Mouse (Mus musculus) B cell, adult 67 days (primary cell): Measurements from ENCODE around the gene Gmfg. TPM values are rescaled to one million over a fixed set of nuclear protein-coding genes. Genes with fewer than 3 reads are reported as not detected.

Source experiments
- total RNA-seq, 2 experiments: library from RNA; stranded (reverse); gene quantifications; 4 replicates each; pipeline ENCODE4 v1.2.4; 2023

Gmfg gene
- total RNA-seq = 100 to 1,000 TPM; 259 to 266 TPM

DNA sequence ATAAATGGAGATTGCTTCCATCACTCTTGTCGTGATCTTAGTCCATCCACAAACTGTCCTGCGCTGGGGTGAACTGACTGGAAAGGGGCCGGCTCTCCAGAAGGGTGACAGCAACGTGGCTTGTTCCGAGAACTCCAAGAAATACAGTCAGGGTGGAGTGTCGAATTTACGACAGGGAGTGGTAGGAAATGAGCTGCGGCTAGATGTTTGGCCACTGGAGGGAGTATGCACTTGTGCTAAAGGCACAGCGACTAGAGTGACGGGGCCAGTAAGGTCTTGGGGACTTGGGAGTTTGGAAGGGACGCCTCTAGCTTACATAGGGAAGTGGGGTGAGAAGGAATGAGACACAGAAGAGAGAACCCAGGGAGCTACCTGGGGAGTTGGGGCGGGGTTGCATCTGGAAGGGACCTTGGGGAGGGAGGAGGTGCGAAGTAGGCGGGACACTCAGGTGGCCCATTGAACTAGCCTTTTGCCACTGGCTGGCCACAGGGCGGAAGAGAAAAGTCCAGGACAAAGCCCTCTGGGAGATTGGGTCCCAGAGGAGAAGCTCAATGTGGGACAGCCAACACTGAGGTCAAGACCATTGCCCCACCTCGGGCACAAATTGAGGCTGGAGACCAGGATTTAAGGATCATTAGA is at the start of gene Gmfg:
TSS of gene Gmfg (plus strand) at position 516 of the 639 bp plus-strand sequence.

DNA sequence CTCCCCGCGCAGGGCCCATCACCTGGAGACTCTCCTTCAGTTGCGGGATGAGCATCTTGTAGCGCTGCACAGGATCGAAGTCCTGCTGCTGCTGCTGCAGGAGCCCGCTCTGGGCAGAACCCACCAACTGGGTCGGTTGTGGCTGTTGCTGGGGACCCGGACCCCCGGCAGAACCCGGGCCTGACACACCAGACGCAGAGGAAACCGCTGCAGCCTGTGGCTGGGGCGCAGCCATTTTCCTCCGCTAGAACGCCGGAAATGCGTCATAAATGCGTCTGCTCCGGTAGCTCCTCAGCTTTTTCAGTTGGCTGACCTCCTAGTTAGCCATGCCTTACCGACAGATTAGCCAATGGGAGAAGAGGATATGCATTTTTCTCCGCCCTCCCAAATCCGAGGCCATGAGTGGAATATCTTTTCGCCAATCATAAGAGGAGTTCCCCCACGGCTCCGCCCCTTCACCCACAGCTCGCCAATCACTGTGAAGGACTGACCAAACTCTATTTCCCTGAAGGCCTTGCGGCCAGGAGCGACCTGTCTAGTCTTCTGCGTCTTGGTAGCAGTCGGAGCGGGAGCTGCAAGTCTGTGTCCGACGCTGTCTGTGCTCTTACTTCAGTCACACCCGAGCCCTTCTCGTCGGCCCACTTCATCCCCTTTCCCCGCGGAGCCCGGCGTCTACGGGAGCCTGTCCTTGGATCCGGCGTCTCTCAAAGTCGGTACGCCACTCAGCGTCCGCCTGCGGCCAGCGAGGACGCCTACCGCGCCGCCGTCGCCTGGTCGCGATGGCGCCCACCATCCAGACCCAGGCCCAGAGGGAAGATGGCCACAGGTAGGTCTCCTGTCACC is 44.6 kb upstream of the Gmfg start, which contains the start of the genes Med29 and Paf1:
TSS of gene Med29 (minus strand) at position 280 of the 843 bp plus-strand sequence.
TSS of gene Paf1 (plus strand) at position 523 of the 843 bp plus-strand sequence.

DNA sequence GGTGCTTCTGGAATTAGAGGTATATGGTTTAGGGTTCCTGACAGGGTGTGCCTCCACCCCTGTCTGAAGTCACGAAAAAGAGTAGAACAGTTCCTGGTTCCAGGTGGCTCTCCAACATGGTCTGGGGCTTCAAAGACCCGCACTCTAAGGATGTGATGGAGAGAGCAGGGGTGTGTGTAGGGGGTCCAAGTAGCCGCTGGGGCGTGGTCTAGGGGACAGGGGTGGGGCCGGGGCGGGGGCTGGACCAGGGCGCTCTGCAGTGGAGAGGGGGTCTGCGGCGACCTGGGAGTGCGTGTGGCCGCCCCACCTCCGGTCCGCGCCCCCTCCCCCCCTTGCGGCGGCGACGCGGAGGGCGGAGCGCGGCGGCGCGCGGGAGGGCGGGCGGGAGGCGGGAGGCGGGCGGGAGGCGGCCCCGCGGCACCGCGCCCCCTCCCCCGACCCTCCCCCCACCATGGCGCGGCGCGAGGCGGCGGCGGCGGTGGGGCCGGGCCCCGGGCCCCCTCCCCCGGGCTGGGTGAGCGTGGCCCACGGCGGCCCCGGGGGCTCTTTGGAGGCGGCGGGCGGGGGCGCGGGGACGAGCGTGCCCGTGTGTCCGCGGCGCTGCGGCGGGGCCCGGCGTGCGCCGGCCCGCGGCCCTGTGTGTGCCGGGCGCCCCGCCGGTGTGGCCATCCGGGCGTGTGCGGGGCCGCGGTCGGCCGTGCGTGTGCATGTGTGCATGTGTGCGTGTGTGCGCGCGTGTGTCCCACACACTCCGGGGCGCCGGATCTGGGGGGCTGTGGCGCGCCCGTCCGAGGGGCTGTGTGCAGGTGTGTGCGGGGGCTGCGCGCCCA is 14.5 kb downstream of the Gmfg start, which contains the start of gene Lrfn1:
TSS of gene Lrfn1 (plus strand) at position 450 of the 830 bp plus-strand sequence.

Other genes starting within 250 kb of the Gmfg start
- gene Eid2, start 169.6 kb upstream of the Gmfg start, total RNA-seq = 1 to 10 TPM; 2.0 to 2.1 TPM
- 1 to 10 TPM; 5.0 to 5.8 TPM for gene Eid2b, start 159.7 kb upstream of the Gmfg start, total RNA-seq
- not detected for gene Selenov, start 146.3 kb upstream of the Gmfg start, total RNA-seq
- gene Dll3, start 135.2 kb upstream of the Gmfg start, total RNA-seq = not detected
- 10 to 100 TPM; 39.8 to 42.4 TPM for gene Timm50, start 125.4 kb upstream of the Gmfg start, total RNA-seq
- 100 to 1,000 TPM; 154 to 178 TPM for gene Supt5, start 98.7 kb upstream of the Gmfg start, total RNA-seq
- gene Rps16, start 86.8 kb upstream of the Gmfg start, total RNA-seq = 1,000 to 10,000 TPM; 3,040 to 3,128 TPM
- gene Plekhg2, start 64.8 kb upstream of the Gmfg start, total RNA-seq = 100 to 1,000 TPM; 148 to 160 TPM
- gene Zfp36, start 57.2 kb upstream of the Gmfg start, total RNA-seq = 100 to 1,000 TPM; 693 to 924 TPM
- gene Med29, start 44.7 kb upstream of the Gmfg start, total RNA-seq = 10 to 100 TPM; 18.5 to 21.6 TPM
- 100 to 1,000 TPM; 138 to 180 TPM for gene Paf1, start 44.5 kb upstream of the Gmfg start, total RNA-seq
- 1 to 10 TPM; 2.0 to 2.5 TPM for gene Lrfn1, start 14.5 kb downstream of the Gmfg start, total RNA-seq
- not detected for gene Ifnl2, start 73.0 kb downstream of the Gmfg start, total RNA-seq
- gene Ifnl3, start 85.4 kb downstream of the Gmfg start, total RNA-seq = not detected
- not detected for gene Sycn, start 103.4 kb downstream of the Gmfg start, total RNA-seq
- gene Nccrp1, start 109.8 kb downstream of the Gmfg start, total RNA-seq = not detected
- 10 to 100 TPM; 47.2 to 57.8 TPM for gene Samd4b, start 160.7 kb downstream of the Gmfg start, total RNA-seq
- gene Pak4, start 160.7 kb downstream of the Gmfg start, total RNA-seq = 10 to 100 TPM; 14.4 to 15.6 TPM
- gene Acp7, start 193.9 kb downstream of the Gmfg start, total RNA-seq = not detected